Mouse (Mus musculus) liver, embryonic 11.5 days (tissue): ENCODE measurements around the gene Gipr. TPM values are rescaled to one million over a fixed set of nuclear protein-coding genes. Genes with fewer than 3 reads are reported as not detected.

Experiments
- ATAC-seq: fragments of 200-750 bp; cut with Nextera tagmentation; replicated peaks from 2 replicates; pipeline ENCODE4 v1.8.0; 2017; ENCODE audit warnings: moderate number of reproducible peaks, mild to moderate bottlenecking, moderate TSS enrichment, moderate library complexity; ENCODE audit not compliant: low FRiP score
- DNase-seq: peaks from one replicate; pipeline ENCODE4 v3.0.0-alpha.2; 2017; ENCODE audit warnings: low spot score
- H3K27ac ChIP-seq: fragments of 300-500 bp; sonication (generic); 2 replicates; pipeline ENCODE4 v1.5.1; 2014; ENCODE audit warnings: mild to moderate bottlenecking, low read depth, low read length, control low read depth
- H3K27me3 ChIP-seq: fragments of 300-500 bp; sonication (generic); replicated peaks from 2 replicates; pipeline ENCODE4 v1.6.1; 2014; ENCODE audit warnings: low read length, mixed read lengths; ENCODE audit not compliant: control insufficient read depth, insufficient read depth
- H3K36me3 ChIP-seq: fragments of 300-500 bp; sonication (generic); 2 replicates; pipeline ENCODE4 v1.6.1; 2014; ENCODE audit warnings: mild to moderate bottlenecking, low read length, moderate library complexity, mixed read lengths; ENCODE audit not compliant: control insufficient read depth, insufficient read depth
- H3K4me1 ChIP-seq: fragments of 300-500 bp; sonication (generic); replicated peaks from 2 replicates; pipeline ENCODE4 v1.6.1; 2014; ENCODE audit warnings: low read length, mixed read lengths; ENCODE audit not compliant: control insufficient read depth, insufficient read depth
- H3K4me2 ChIP-seq: fragments of 300-500 bp; sonication (generic); 2 replicates; pipeline ENCODE4 v1.6.1; 2014; ENCODE audit warnings: mild to moderate bottlenecking, control low read depth, moderate library complexity
- H3K4me3 ChIP-seq: fragments of 300-500 bp; sonication (generic); 2 replicates; pipeline ENCODE4 v1.5.1; 2014; ENCODE audit warnings: low read depth, low read length, control low read depth
- H3K9ac ChIP-seq: fragments of 300-500 bp; sonication (generic); 2 replicates; pipeline ENCODE4 v1.6.1; 2014; ENCODE audit warnings: low read depth, low read length, control low read depth
- H3K9me3 ChIP-seq: fragments of 300-500 bp; sonication (generic); 2 replicates; pipeline ENCODE4 v1.6.1; 2016; ENCODE audit warnings: low read length, inconsistent platforms, mixed read lengths; ENCODE audit not compliant: control insufficient read depth
- WGBS: fragments of 180-500 bp; shearing (Covaris S2); extraction: QIAGEN DNeasy Blood & Tissue Kit; methylation state at CpG from one replicate; pipeline ENCODE4 v1.1.7; 2014; 5-methylcytosine and 5-hydroxymethylcytosine counted together
- polyA plus RNA-seq: library from polyadenylated mRNA; unstranded; fragments of >200 nt; fragmentation: Nextera tagmentation; extraction: Ambion mirVana; gene quantifications from 2 replicates; pipeline ENCODE4 v1.2.1, GENCODE M21; 2014

Gene Gipr
- polyA plus RNA-seq, 1 experiment from 2014 or later = 0.73 TPM

GRCm38 (mm10) chr7:19184250-19184649, 18.3 kb upstream of the Gipr start:
- no peak overlapping the region for H3K27ac ChIP-seq
- peaks cover 15% of the 10 kb centered on the region for H3K4me1 ChIP-seq
- H3K9ac ChIP-seq = no peak overlapping the region
- 83% methylated on average over 2 of the region's 2 CpGs for WGBS
- DNase-seq = no peak
- no peak overlapping the region for H3K4me3 ChIP-seq
- H3K9me3 ChIP-seq = no peaks in the 10 kb centered on the region
- no peak overlapping the region for H3K4me2 ChIP-seq
- H3K36me3 ChIP-seq = peaks cover 2% of the 10 kb centered on the region; the same call in 1 of the 2 replicates
- ATAC-seq = no peak
- peaks cover 7% of the 10 kb centered on the region for H3K27me3 ChIP-seq

DNA sequence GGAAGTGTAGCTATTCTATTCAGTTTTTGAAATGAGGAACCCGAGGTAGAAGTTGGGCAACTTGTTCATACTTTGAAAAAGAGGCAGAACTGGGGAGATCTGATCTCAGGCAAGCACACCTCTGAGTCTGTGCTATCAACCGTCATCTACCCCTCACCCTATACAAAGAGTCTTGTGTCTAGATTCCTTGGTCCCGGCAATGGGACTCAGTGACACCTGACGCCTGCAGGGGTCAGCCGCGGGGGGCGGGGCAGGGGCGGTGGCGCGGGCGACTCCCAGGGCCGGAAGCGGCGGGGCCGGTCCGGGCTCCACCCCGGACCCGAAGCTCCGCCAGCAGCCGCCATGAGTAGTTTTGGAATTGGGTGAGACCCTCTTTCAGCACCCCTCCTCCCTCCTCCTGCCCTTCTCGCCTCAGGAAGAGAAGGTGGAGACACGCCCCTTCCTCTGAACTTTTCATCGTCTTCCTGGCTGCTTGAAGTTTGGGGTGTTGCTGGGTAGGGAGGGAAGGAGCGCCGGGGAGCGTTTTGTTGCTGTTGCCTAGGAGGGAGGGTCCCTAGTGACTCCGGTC, 15.0 kb upstream of the Gipr start:
- under 1% methylated on average over 25 of the region's 27 CpGs for WGBS

GRCm38 (mm10) chr7:19179936-19180335, 14.0 kb upstream of the Gipr start:
- Histone ChIP-seq H3K4me1 (peaks cover 30% of the 10 kb centered on the region), H3K9ac (no peak overlapping the region), H3K9me3 (no peaks in the 10 kb centered on the region), H3K4me3 (peak overlapping the region; percentile 30; the same call in 1 of the 2 replicates), H3K27ac (no peak overlapping the region), H3K4me2 (peak overlapping the region; percentile 56), H3K27me3 (peaks cover 44% of the 10 kb centered on the region), H3K36me3 (0 out of 2 replicates have a peak, but pooled peaks cover 2% of the 10 kb centered on the region)
- DNase-seq (no peak), ATAC-seq (no peak)
- 36% methylated on average over 6 of the region's 6 CpGs for WGBS

More for the DNA sequence above, 15.0 kb upstream of the Gipr start:
- no peak overlapping the region for H3K27ac ChIP-seq
- no peaks in the 10 kb centered on the region for H3K9me3 ChIP-seq
- H3K27me3 ChIP-seq = peaks cover 36% of the 10 kb centered on the region
- H3K36me3 ChIP-seq = peaks cover 2% of the 10 kb centered on the region; the same call in 1 of the 2 replicates
- H3K4me2 ChIP-seq = peak overlapping the region; percentile 71
- peak; percentile 66 for DNase-seq
- peaks cover 30% of the 10 kb centered on the region for H3K4me1 ChIP-seq
- peak overlapping the region; percentile 47 for H3K4me3 ChIP-seq
- peak overlapping the region; percentile 36 for H3K9ac ChIP-seq
- peak; percentile 48 for ATAC-seq

DNA sequence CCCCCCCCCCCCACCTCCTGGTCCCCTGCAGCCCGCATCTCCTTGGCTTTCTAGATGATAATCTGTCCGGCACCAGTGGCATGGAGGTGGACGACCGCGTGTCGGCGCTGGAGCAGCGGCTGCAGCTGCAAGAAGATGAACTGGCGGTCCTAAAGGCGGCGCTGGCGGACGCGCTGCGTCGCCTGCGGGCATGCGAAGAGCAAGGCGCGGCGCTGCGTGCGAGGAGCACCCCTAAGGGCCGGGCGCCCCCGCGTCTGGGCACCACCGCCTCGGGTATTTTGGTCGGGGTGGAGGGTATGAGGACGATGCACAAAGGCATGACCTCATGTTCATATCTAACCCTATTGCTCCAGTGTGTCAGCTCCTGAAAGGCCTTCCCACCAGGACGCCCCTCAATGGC, 13.2 kb upstream of the Gipr start:
- DNase-seq (no peak), ATAC-seq (peak; percentile 34; the same call in 1 of the 2 replicates)
- H3K36me3 ChIP-seq = no peaks in the 10 kb centered on the region
- H3K4me1 ChIP-seq = peaks cover 30% of the 10 kb centered on the region
- no peak overlapping the region for H3K27ac ChIP-seq
- H3K9ac ChIP-seq = no peak overlapping the region
- no peaks in the 10 kb centered on the region for H3K9me3 ChIP-seq
- under 1% methylated on average over 31 of the region's 32 CpGs for WGBS
- peak overlapping the region; percentile 56 for H3K4me2 ChIP-seq
- peak overlapping the region; percentile 30 for H3K4me3 ChIP-seq
- peaks cover 44% of the 10 kb centered on the region for H3K27me3 ChIP-seq

DNA sequence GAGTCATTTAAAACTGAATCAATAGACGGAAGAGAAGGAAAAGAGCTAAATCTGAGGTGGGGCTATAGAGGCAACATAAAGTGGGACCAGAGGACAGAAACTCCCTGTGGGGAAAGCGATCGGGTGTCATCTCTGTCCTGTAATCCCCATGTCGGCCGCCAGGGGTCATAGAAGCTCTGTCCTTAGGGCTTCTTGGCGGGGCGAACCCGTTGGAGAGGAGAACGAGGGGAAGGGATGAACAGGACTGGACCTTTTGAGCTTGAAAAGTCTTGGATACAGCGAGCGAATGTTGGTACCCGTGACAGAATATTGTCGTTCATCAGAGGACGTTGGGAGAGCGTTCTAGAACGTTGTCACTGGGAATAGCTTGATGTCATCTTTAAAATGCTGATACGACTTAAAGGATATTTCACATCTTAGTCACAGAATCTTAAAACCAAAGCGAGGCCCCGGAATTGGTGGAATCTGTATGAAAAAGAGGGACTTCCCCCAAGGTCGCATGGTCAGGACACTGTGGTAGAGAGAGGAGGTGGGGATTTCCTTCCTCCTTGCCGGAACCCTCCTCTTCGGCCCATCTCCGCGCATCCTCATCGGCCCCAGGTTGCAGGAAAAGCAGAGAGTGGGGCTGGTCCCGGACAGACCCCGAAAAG, 12.6 kb upstream of the Gipr start:
- Histone ChIP-seq H3K4me2 (peak overlapping the region; percentile 56), H3K36me3 (no peaks in the 10 kb centered on the region), H3K4me1 (peaks cover 30% of the 10 kb centered on the region), H3K9ac (no peak overlapping the region), H3K27ac (no peak overlapping the region), H3K27me3 (peaks cover 44% of the 10 kb centered on the region), H3K9me3 (no peaks in the 10 kb centered on the region), H3K4me3 (peak overlapping the region; percentile 30; the same call in 1 of the 2 replicates)
- DNase-seq (peak; percentile 79), ATAC-seq (no peak)
- 3% methylated on average over 27 of the region's 27 CpGs for WGBS

DNA sequence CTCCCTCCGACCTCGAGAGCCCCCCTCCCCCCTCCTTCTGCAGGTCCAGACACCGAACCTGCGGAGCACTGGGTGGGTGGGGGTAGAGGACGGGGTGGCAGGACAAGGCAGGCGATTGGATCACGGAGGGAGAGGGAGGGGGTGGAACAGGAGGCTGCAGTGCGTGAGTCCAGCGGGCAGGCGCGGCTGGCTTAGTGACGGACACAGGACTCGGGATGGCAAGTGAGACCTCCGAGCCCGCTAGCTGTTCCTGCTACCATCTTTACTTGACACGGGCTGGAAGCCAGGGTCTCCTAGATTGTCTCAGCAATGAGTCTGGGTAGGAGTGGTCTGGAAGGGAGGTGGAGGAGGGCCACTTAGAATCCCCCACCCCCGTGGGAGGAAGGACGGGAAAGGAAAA, 12.1 kb upstream of the Gipr start:
- H3K27ac ChIP-seq = no peak overlapping the region
- H3K4me2 ChIP-seq = peak overlapping the region; percentile 56
- ATAC-seq (no peak), DNase-seq (no peak)
- no peak overlapping the region for H3K9ac ChIP-seq
- H3K4me1 ChIP-seq = peaks cover 30% of the 10 kb centered on the region
- no peaks in the 10 kb centered on the region for H3K36me3 ChIP-seq
- H3K9me3 ChIP-seq = no peaks in the 10 kb centered on the region
- WGBS = 12% methylated on average over 18 of the region's 18 CpGs
- peak overlapping the region; percentile 17; the same call in 1 of the 2 replicates for H3K4me3 ChIP-seq
- H3K27me3 ChIP-seq = peaks cover 46% of the 10 kb centered on the region

DNA sequence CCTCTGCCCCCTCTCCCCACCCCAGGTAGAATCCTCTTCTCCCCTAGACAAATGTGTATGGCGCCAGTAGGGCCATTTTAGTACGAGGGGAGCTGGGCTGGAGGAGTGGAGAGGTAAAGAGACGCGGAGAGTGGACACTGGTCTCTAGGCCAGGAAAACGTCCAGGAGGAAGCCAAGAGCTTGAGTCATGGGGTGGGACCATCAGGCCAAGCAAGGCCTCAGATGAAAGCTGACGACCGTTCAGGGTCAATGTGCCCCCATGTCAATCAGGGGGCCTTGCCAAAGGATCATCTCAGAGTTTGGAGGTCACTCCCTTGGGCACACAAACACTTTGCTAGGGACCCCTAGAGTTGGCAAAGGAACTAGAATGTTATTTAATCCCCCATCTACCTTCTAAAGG, 11.3 kb upstream of the Gipr start:
- Histone ChIP-seq H3K4me2 (no peak overlapping the region), H3K27ac (no peak overlapping the region), H3K4me3 (no peak overlapping the region), H3K36me3 (no peaks in the 10 kb centered on the region), H3K4me1 (peaks cover 33% of the 10 kb centered on the region), H3K9ac (no peak overlapping the region), H3K9me3 (no peaks in the 10 kb centered on the region), H3K27me3 (peaks cover 46% of the 10 kb centered on the region)
- no peak for ATAC-seq
- WGBS = 66% methylated on average over 7 of the region's 7 CpGs
- no peak for DNase-seq

DNA sequence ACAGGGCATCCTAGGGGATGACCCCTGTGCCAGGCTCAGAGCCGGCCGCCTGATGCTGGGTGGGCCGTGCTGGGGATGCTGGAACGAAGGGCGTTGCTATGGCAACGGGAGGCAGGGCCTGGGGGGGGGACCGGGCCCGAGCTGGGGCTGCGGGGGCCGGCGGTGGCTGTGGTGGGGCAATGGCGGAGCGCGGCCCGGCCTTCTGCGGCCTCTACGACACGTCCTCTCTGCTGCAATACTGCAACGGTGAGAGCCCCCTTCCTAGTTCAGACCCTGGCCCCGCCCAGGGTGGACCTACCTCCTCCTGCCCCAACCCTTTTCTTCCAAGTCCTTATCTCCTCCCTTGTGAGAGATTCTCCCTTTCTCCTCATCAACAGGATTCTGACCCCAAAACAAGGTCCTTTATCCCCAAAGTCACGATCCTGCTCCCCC, 10.6 kb upstream of the Gipr start:
- ATAC-seq (no peak), DNase-seq (no peak)
- Histone ChIP-seq H3K4me3 (peak overlapping the region; percentile 18; the same call in 1 of the 2 replicates), H3K4me1 (peaks cover 31% of the 10 kb centered on the region), H3K27me3 (peaks cover 46% of the 10 kb centered on the region), H3K27ac (no peak overlapping the region), H3K9ac (no peak overlapping the region), H3K4me2 (peak overlapping the region; percentile 45), H3K9me3 (no peaks in the 10 kb centered on the region), H3K36me3 (no peaks in the 10 kb centered on the region)
- WGBS = 8% methylated on average over 21 of the region's 21 CpGs
